Mouse (Mus musculus): ENCODE measurements around the gene Slc22a12.

- TF ChIP-seq CTCF (IDR thresholded peaks at IDR 0.05) (no peak), EP300 (IDR thresholded peaks at IDR 0.05) (no peak)
Measured at GRCm38 (mm10) chr19:6537526-6537925, 5.3 kb downstream of the Slc22a12 start.

All from lung, postnatal 0 days (tissue).